ENCODE assay signal across 8 mouse cellular contexts in genomic region chr11:116030898-116031845, GRCm38 (mm10). TPM values are rescaled to one million over a fixed set of nuclear protein-coding genes. Genes with fewer than 3 reads are reported as not detected.
A peak's percentile ranks its signal among the peaks of the same experiment; 100 is the strongest.
DNase-seq lines count a peak whose midpoint lies in the region; ATAC-seq and TF ChIP-seq lines count a peak whose summit lies in the region.

No protein-coding gene starts in this region.

- ATAC-seq in liver, embryonic 14.5 days (ENCODE audit: insufficient read depth): peak; percentile 19

- no peaks in the 10 kb centered on the region for H3K27me3 ChIP-seq in liver, embryonic 14.5 days (ENCODE audit: control insufficient read depth, insufficient read depth, low read length)

- peak overlapping the region; percentile 71 to 85 for H3K4me3 ChIP-seq in liver, embryonic 14.5 days (ENCODE audit: insufficient read depth in 1 of 2, low read depth in 2 of 2, low read length in 2 of 2)

- no peaks in the 10 kb centered on the region for H3K9me3 ChIP-seq in liver, embryonic 14.5 days (ENCODE audit: control insufficient read depth, low read length)

- DNase-seq in adrenal gland, postnatal 36 days: peak; percentile 26 to 42
- no peak for DNase-seq in adrenal gland, postnatal 4 days (ENCODE audit: low spot score in 2 of 2)
- DNase-seq in 3T3-L1 (ENCODE audit: low read depth, low spot score): peak; percentile 56
- peak; percentile 37 for DNase-seq in embryo, embryonic 11 days
- DNase-seq in heart, postnatal 4 days: peak; percentile 45
- DNase-seq in liver, embryonic 14.5 days (ENCODE audit: low read depth in 3 of 3, low spot score in 3 of 3): peak in 1 of 3 experiments; percentile 46
- peak; percentile 51 for DNase-seq in neural tube, embryonic 10.5 days (ENCODE audit: extremely low spot score, low spot score)
- DNase-seq in urinary bladder, postnatal 4 days (ENCODE audit: low spot score in 2 of 2): no peak

- H3K27ac ChIP-seq in liver, embryonic 14.5 days: peak overlapping the region; percentile 97

- WGBS in liver, embryonic 14.5 days (ENCODE audit: insufficient replicate concordance): 21% methylated on average over 14 of the region's 14 CpGs

- peaks cover 10 to 29% of the 10 kb centered on the region in 2 experiments for H3K4me1 ChIP-seq in liver, embryonic 14.5 days (replicated peaks; ENCODE audit: control insufficient read depth in 2 of 2, insufficient read depth in 2 of 2, low read length in 1 of 2)

- no peak for TF ChIP-seq CTCF in liver, embryonic 14.5 days (IDR thresholded peaks at IDR 0.05; ENCODE audit: low read depth)

- peak overlapping the region; percentile 100 for H3K9ac ChIP-seq in liver, embryonic 14.5 days (replicated peaks)

- H3K4me2 ChIP-seq in liver, embryonic 14.5 days (ENCODE audit: low read depth): peak overlapping the region; percentile 100

- no peak for TF ChIP-seq EP300 in liver, embryonic 14.5 days (IDR thresholded peaks at IDR 0.05; ENCODE audit: low read depth)

- no peaks in the 10 kb centered on the region; the same call in 1 of the 2 replicates for H3K36me3 ChIP-seq in liver, embryonic 14.5 days (replicated peaks; ENCODE audit: control insufficient read depth, insufficient read depth, low read depth)

RNA-seq across cellular contexts. Expression of gene Unk, which starts 1.1 kb away (rescaled TPM):
- total RNA-seq in adrenal gland, postnatal 36 days (2021): 10 to 100 TPM; 18.3 to 20.2 TPM
- 10 to 100 TPM; 41.3 to 45.5 TPM for total RNA-seq in adrenal gland, postnatal 4 days (2021)
- total RNA-seq in heart, postnatal 4 days (2021): 10 to 100 TPM; 22.3 to 25.0 TPM
- 10.4 and 12.1 TPM in 2 replicates for polyA plus RNA-seq in liver, embryonic 14.5 days (2012; rRNA removed)
- 6.4 and 7.9 TPM in 2 replicates for polyA plus RNA-seq in liver, embryonic 14.5 days (2014; fragmentation: Nextera tagmentation; extraction: Ambion mirVana)

RNA-seq across cellular contexts. Expression of gene H3f3b, which starts 3.4 kb away (rescaled TPM):
- total RNA-seq in adrenal gland, postnatal 36 days (2021): 100 to 1,000 TPM; 347 to 353 TPM
- total RNA-seq in adrenal gland, postnatal 4 days (2021): 100 to 1,000 TPM; 751 to 846 TPM
- 100 to 1,000 TPM; 466 to 502 TPM for total RNA-seq in heart, postnatal 4 days (2021)
- 173 and 248 TPM in 2 replicates for polyA plus RNA-seq in liver, embryonic 14.5 days (2012; rRNA removed)
- 651 and 676 TPM in 2 replicates for polyA plus RNA-seq in liver, embryonic 14.5 days (2014; fragmentation: Nextera tagmentation; extraction: Ambion mirVana)

RNA-seq across cellular contexts. Expression of gene Galk1, which starts 18.7 kb away (rescaled TPM):
- total RNA-seq in adrenal gland, postnatal 36 days (2021): 10 to 100 TPM; 40.7 to 50.3 TPM
- total RNA-seq in adrenal gland, postnatal 4 days (2021): 10 to 100 TPM; 70.2 to 88.6 TPM
- 10 to 100 TPM; 52.9 to 54.3 TPM for total RNA-seq in heart, postnatal 4 days (2021)
- polyA plus RNA-seq in liver, embryonic 14.5 days (2012; rRNA removed): 55.9 and 59.1 TPM in 2 replicates
- polyA plus RNA-seq in liver, embryonic 14.5 days (2014; fragmentation: Nextera tagmentation; extraction: Ambion mirVana): 102 and 113 TPM in 2 replicates

RNA-seq across cellular contexts. Expression of gene Unc13d, which starts 46.6 kb away (rescaled TPM):
- total RNA-seq in adrenal gland, postnatal 36 days (2021): under 1 TPM; 0.49 to 0.66 TPM
- total RNA-seq in adrenal gland, postnatal 4 days (2021): 1 to 10 TPM; 1.1 to 2.4 TPM
- under 1 TPM; 0.88 to 0.95 TPM for total RNA-seq in heart, postnatal 4 days (2021)
- polyA plus RNA-seq in liver, embryonic 14.5 days (2012; rRNA removed): 18.7 and 19.6 TPM in 2 replicates
- polyA plus RNA-seq in liver, embryonic 14.5 days (2014; fragmentation: Nextera tagmentation; extraction: Ambion mirVana): 14.9 and 16.8 TPM in 2 replicates

RNA-seq across cellular contexts. Expression of gene Wbp2, which starts 55.6 kb away (rescaled TPM):
- 100 to 1,000 TPM; 157 to 178 TPM for total RNA-seq in adrenal gland, postnatal 36 days (2021)
- total RNA-seq in adrenal gland, postnatal 4 days (2021): 100 to 1,000 TPM; 126 to 136 TPM
- 100 to 1,000 TPM; 107 TPM for total RNA-seq in heart, postnatal 4 days (2021)
- polyA plus RNA-seq in liver, embryonic 14.5 days (2012; rRNA removed): 46.2 and 57.4 TPM in 2 replicates
- 74.5 and 87.6 TPM in 2 replicates for polyA plus RNA-seq in liver, embryonic 14.5 days (2014; fragmentation: Nextera tagmentation; extraction: Ambion mirVana)

Comparison
In these comparisons a context has a peak if more than half of its experiments do, and no peak if none do; other contexts are left out.
1. DNase-seq: peak in adrenal gland, postnatal 36 days (2 of 2), 3T3-L1 (single experiment), embryo, embryonic 11 days (single experiment), heart, postnatal 4 days (single experiment) and neural tube, embryonic 10.5 days (single experiment); none in adrenal gland, postnatal 4 days (0 of 2) and urinary bladder, postnatal 4 days (0 of 2).